ENCODE assay signal across 31 mouse cellular contexts in the genomic region with DNA sequence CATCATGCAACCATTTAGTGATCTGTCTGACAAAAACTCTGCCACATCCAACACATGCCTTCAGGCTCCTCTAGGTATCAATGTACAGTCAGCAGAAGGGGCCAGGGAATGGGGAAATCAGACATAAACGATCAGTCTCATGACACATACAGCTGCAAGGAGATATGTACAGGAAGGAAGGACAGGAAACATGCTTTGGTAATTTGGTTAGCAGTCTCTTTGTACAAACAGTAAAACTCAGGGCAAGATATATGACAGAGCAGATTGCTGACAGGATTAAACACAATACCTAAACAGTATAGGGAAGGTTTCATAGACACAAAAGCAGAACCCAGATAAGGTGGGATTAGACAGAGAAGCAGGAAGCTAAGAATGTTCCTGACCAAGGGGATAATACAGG.
DNase-seq lines count a peak whose midpoint lies in the region; ATAC-seq and TF ChIP-seq lines count a peak whose summit lies in the region.
"Had no signal": no experiment of that assay in that cellular context is flagged by ENCODE, and none has a peak within 500 bp of the region (broad histone marks: within the 10 kb centered on the region; RNA-seq: fewer than 3 reads in every experiment).

No protein-coding gene starts in this region.

- H3K36me3 ChIP-seq in heart, adult 2 months (ENCODE audit: control insufficient read depth, insufficient read depth, low read length): peaks cover 18% of the 10 kb centered on the region
- peaks cover 0 to 25% of the 10 kb centered on the region in 2 experiments; a peak in 2 of 4 replicates for H3K36me3 ChIP-seq in MEL (ENCODE audit: control insufficient read depth in 1 of 2, insufficient read depth in 2 of 2, low read length in 2 of 2)
- H3K36me3 ChIP-seq: embryonic facial prominence, embryonic 12.5 days; heart, embryonic 10.5 days; heart, embryonic 15.5 days; limb, embryonic 10.5 days; limb, embryonic 15.5 days; liver, embryonic 13.5 days; midbrain, embryonic 12.5 days; neural tube, embryonic 12.5 days had no signal

- H3K27me3 ChIP-seq in heart, adult 2 months (ENCODE audit: control insufficient read depth, insufficient read depth, low read length): no peaks in the 10 kb centered on the region
- H3K27me3 ChIP-seq in MEL (ENCODE audit: control insufficient read depth in 1 of 2, insufficient read depth in 2 of 2, low read length in 2 of 2): no peaks in the 10 kb centered on the region
- H3K27me3 ChIP-seq: CH12.LX; embryonic facial prominence, embryonic 12.5 days; heart, embryonic 15.5 days; limb, embryonic 15.5 days; liver, embryonic 13.5 days; midbrain, embryonic 12.5 days; neural tube, embryonic 12.5 days; Patski had no signal

- no peak for TF ChIP-seq RAD21 in MEL (IDR thresholded peaks at IDR 0.05; ENCODE audit: low read depth, low read length)

- TF ChIP-seq POLR2A in heart, adult 2 months (IDR thresholded peaks at IDR 0.05; ENCODE audit: insufficient read depth, low read depth, low read length): no peak
- no peak for TF ChIP-seq POLR2A in MEL (IDR thresholded peaks at IDR 0.05; ENCODE audit: control insufficient read depth in 1 of 2, insufficient read depth in 1 of 2, low read depth in 1 of 2, low read length in 2 of 2, poor library complexity in 1 of 2)

- no peak overlapping the region for H3K4me3 ChIP-seq in heart, adult 2 months
- H3K4me3 ChIP-seq in MEL (ENCODE audit: control insufficient read depth in 1 of 2, insufficient read depth in 1 of 2, low read depth in 2 of 2, low read length in 2 of 2): no peak overlapping the region
- H3K4me3 ChIP-seq: embryonic facial prominence, embryonic 12.5 days; heart, embryonic 10.5 days; heart, embryonic 15.5 days; layer of hippocampus, adult 2 months; limb, embryonic 10.5 days; limb, embryonic 15.5 days; liver, embryonic 13.5 days; midbrain, embryonic 12.5 days; myocyte; neural tube, embryonic 12.5 days had no signal

- H3K9me3 ChIP-seq in MEL (replicated peaks; ENCODE audit: insufficient read depth, low read length): no peaks in the 10 kb centered on the region
- H3K9me3 ChIP-seq: embryonic facial prominence, embryonic 12.5 days; heart, embryonic 10.5 days; heart, embryonic 15.5 days; limb, embryonic 10.5 days; limb, embryonic 15.5 days; liver, embryonic 13.5 days; midbrain, embryonic 12.5 days; neural tube, embryonic 12.5 days had no signal

- TF ChIP-seq EP300 in heart, adult 2 months (IDR thresholded peaks at IDR 0.05; ENCODE audit: insufficient read depth, low read depth, low read length): no peak
- TF ChIP-seq EP300 in MEL (IDR thresholded peaks at IDR 0.05; ENCODE audit: low read depth in 1 of 2, low read length in 2 of 2): peak; percentile 92 to 95

- H3K4me1 ChIP-seq in heart, adult 2 months (ENCODE audit: control insufficient read depth, insufficient read depth, low read length): peaks cover 14% of the 10 kb centered on the region
- peaks cover 17 to 21% of the 10 kb centered on the region in 2 experiments for H3K4me1 ChIP-seq in MEL (ENCODE audit: control insufficient read depth in 1 of 2, insufficient read depth in 2 of 2, low read length in 2 of 2)
- H3K4me1 ChIP-seq: embryonic facial prominence, embryonic 12.5 days; heart, embryonic 10.5 days; heart, embryonic 15.5 days; limb, embryonic 10.5 days; limb, embryonic 15.5 days; liver, embryonic 13.5 days; midbrain, embryonic 12.5 days had no signal

- 19% methylated on average over 1 of the region's 1 CpGs for WGBS in heart, adult 2 months

- peak overlapping the region; percentile 8; the same call in 1 of the 2 replicates for H3K27ac ChIP-seq in heart, adult 2 months
- H3K27ac ChIP-seq in MEL (ENCODE audit: control insufficient read depth, low read depth, low read length): peak overlapping the region; percentile 77
- H3K27ac ChIP-seq: embryonic facial prominence, embryonic 12.5 days; heart, embryonic 10.5 days; heart, embryonic 15.5 days; hindbrain, embryonic 14.5 days; layer of hippocampus, adult 2 months; limb, embryonic 10.5 days; limb, embryonic 15.5 days; liver, embryonic 13.5 days; midbrain, embryonic 12.5 days; neural tube, embryonic 12.5 days had no signal

- intact Hi-C loops in heart, adult 2 months (cut with DNase I): loop anchor here (5.0 kb wide), 1 partner anchor 58 kb away; no protein-coding TSS in a partner anchor
- intact Hi-C loops in heart, postnatal 10 days (cut with DNase I): loop anchor here (5.0 kb wide), 1 partner anchor 58 kb away; no protein-coding TSS in a partner anchor
- intact Hi-C loops in left cerebral cortex, postnatal 25 days (cut with DNase I): loop anchor here (5.0 kb wide), 1 partner anchor 58 kb away; no protein-coding TSS in a partner anchor

- no peaks in the 10 kb centered on the region for H3K79me2 ChIP-seq in heart, adult 2 months (replicated peaks; ENCODE audit: control insufficient read depth, insufficient read depth, low read length)
- no peaks in the 10 kb centered on the region for H3K79me2 ChIP-seq in MEL (ENCODE audit: control insufficient read depth, insufficient read depth, low read length, poor library complexity)

- H3K9ac ChIP-seq in heart, adult 2 months (ENCODE audit: low read depth, low read length): no peak overlapping the region
- H3K9ac ChIP-seq in MEL (ENCODE audit: control insufficient read depth, low read depth, low read length, poor library complexity, severe bottlenecking): no peak overlapping the region
- H3K9ac ChIP-seq: embryonic facial prominence, embryonic 12.5 days; heart, embryonic 15.5 days; hindbrain, embryonic 14.5 days; limb, embryonic 15.5 days; liver, embryonic 13.5 days; midbrain, embryonic 12.5 days; neural tube, embryonic 12.5 days had no signal

- ATAC-seq in common myeloid progenitor, adult 5-6 weeks (replicated peaks; ENCODE audit: low read depth, poor library complexity, severe bottlenecking): peak; percentile 69
- peak; percentile 87 for ATAC-seq in megakaryocyte progenitor cell, adult 5-6 weeks (replicated peaks; ENCODE audit: poor library complexity)
- ATAC-seq: forebrain, embryonic 14.5 days; Patski had no signal

- DNase-seq in heart, adult 2 months: no peak
- DNase-seq in heart, postnatal 10 days: no peak
- peak; percentile 84 for DNase-seq in MEL (ENCODE audit: low read depth, low spot score)
- no peak for DNase-seq in left cerebral cortex, postnatal 25 days (ENCODE audit: low spot score in 2 of 2)
- no peak for DNase-seq in urinary bladder, postnatal 14 days (ENCODE audit: low spot score)
- no peak for DNase-seq in yolk sac, embryonic 10.5 days (ENCODE audit: low spot score)
- DNase-seq: adrenal gland, postnatal 14 days; cerebellum, adult 18-20 months; cerebellum, postnatal 10 days; heart, postnatal 36 days; kidney, adult 2 months; kidney, postnatal 36 days; liver, embryonic 13.5 days; lung, adult 18-20 months; lung, postnatal 14 days; thymus, postnatal 25 days had no signal

- no peak for TF ChIP-seq CTCF in heart, adult 2 months (IDR thresholded peaks at IDR 0.05)
- TF ChIP-seq CTCF in MEL (IDR thresholded peaks at IDR 0.05 in 2 of 3, conservative IDR thresholded peaks at IDR 0.05 in 1 of 3; ENCODE audit: control insufficient read depth in 1 of 3, insufficient read depth in 1 of 3, low read depth in 2 of 3, low read length in 3 of 3, poor library complexity in 1 of 3, severe bottlenecking in 1 of 3): no peak

TF ChIP-seq in MEL, 35 proteins besides CTCF, POLR2A, EP300 and RAD21 (continues in another document):
- TF ChIP-seq ELF1 (IDR thresholded peaks at IDR 0.05; ENCODE audit: low read depth, low read length): peak; percentile 66
- no peak for TF ChIP-seq TBP (IDR thresholded peaks at IDR 0.05; ENCODE audit: low read depth, low read length)
- peak; percentile 35 for TF ChIP-seq TAL1 (IDR thresholded peaks at IDR 0.05; ENCODE audit: low read length)
- peak; percentile 57; the same call in 1 of the 2 replicates for TF ChIP-seq HCFC1 (IDR thresholded peaks at IDR 0.05; ENCODE audit: low read depth, low read length)
- peak; percentile 56; the same call in 1 of the 2 replicates for TF ChIP-seq USF1 (IDR thresholded peaks at IDR 0.05; ENCODE audit: low read depth, low read length)
- peak; percentile 83 for TF ChIP-seq MXI1 (IDR thresholded peaks at IDR 0.05; ENCODE audit: low read depth, low read length)
- TF ChIP-seq MAX (IDR thresholded peaks at IDR 0.05; ENCODE audit: low read length): peak; percentile 53; the same call in 1 of the 2 replicates
- TF ChIP-seq CHD1 (IDR thresholded peaks at IDR 0.05; ENCODE audit: low read depth, low read length): no peak
- no peak for TF ChIP-seq KAT2A (conservative IDR thresholded peaks at IDR 0.05; ENCODE audit: low read depth, low read length)
- TF ChIP-seq ETS1 (IDR thresholded peaks at IDR 0.05; ENCODE audit: low read depth, low read length): peak; percentile 98
- peak; percentile 91 for TF ChIP-seq GATA1 (IDR thresholded peaks at IDR 0.05; ENCODE audit: low read depth, low read length)
- TF ChIP-seq SIN3A (IDR thresholded peaks at IDR 0.05; ENCODE audit: low read length): peak; percentile 94
- TF ChIP-seq NRF1 (IDR thresholded peaks at IDR 0.05; ENCODE audit: insufficient read depth, low read depth, low read length, poor library complexity, severe bottlenecking): no peak
- no peak for TF ChIP-seq SMC3 (IDR thresholded peaks at IDR 0.05; ENCODE audit: low read depth, low read length)
- peak; percentile 82 for TF ChIP-seq MAFK (IDR thresholded peaks at IDR 0.05; ENCODE audit: borderline replicate concordance, low read depth, low read length)
- TF ChIP-seq ZMIZ1 (IDR thresholded peaks at IDR 0.05; ENCODE audit: low read depth, low read length): no peak; the same call in 1 of the 2 replicates
- no peak for TF ChIP-seq ZNF384 (IDR thresholded peaks at IDR 0.05; ENCODE audit: low read depth, low read length)
- no peak for TF ChIP-seq NELFE (IDR thresholded peaks at IDR 0.05; ENCODE audit: low read depth, low read length)
- peak; percentile 87 for TF ChIP-seq BHLHE40 (IDR thresholded peaks at IDR 0.05; ENCODE audit: borderline replicate concordance, low read depth, low read length)
- no peak for TF ChIP-seq CHD2 (IDR thresholded peaks at IDR 0.05; ENCODE audit: low read length)
- 0 out of 2 replicates have a peak, but pooled peaks have one; percentile 44 for TF ChIP-seq GABPA (IDR thresholded peaks at IDR 0.05; ENCODE audit: low read depth, low read length)
- TF ChIP-seq POLR2AphosphoS2 (IDR thresholded peaks at IDR 0.05; ENCODE audit: low read length): no peak
- TF ChIP-seq USF2 (IDR thresholded peaks at IDR 0.05; ENCODE audit: borderline replicate concordance in 1 of 2, insufficient read depth in 1 of 2, low read depth in 1 of 2, low read length in 2 of 2): no peak
- TF ChIP-seq E2F4 (IDR thresholded peaks at IDR 0.05; ENCODE audit: borderline replicate concordance, low read depth, low read length): no peak
- no peak; the same call in 1 of the 2 replicates for TF ChIP-seq ZC3H11A (IDR thresholded peaks at IDR 0.05; ENCODE audit: low read depth, low read length)
- TF ChIP-seq RCOR1 (IDR thresholded peaks at IDR 0.05; ENCODE audit: low read depth, low read length): peak; percentile 86
- peak; percentile 64 for TF ChIP-seq JUND (IDR thresholded peaks at IDR 0.05; ENCODE audit: low read depth, low read length)
